Mouse (Mus musculus): Measurements from ENCODE around the gene Edc3.

GRCm38 (mm10) chr9:57671500-57671899 is 36.8 kb upstream of the Edc3 start:
- TF ChIP-seq GATA1 (IDR thresholded peaks at IDR 0.05; ENCODE audit: low read length) (no peak), TAL1 (IDR thresholded peaks at IDR 0.05; ENCODE audit: low read length) (no peak)
